Mouse (Mus musculus) liver, postnatal 0 days (tissue): ENCODE data around the gene Pfdn6. TPM values are rescaled to one million over a fixed set of nuclear protein-coding genes. Genes with fewer than 3 reads are reported as not detected.

Experiments used
- ATAC-seq: fragments of 200-750 bp; cut with Nextera tagmentation; 2 replicates; pipeline ENCODE4 v1.8.0; 2017; ENCODE audit warnings: mild to moderate bottlenecking, moderate library complexity
- DNase-seq: peaks from one replicate; pipeline ENCODE4 v3.0.0-alpha.2; 2016
- H3K27ac ChIP-seq: fragments of 300-500 bp; sonication (generic); 2 replicates; pipeline ENCODE4 v1.5.1; 2014; ENCODE audit warnings: antibody characterized with exemption, moderate library complexity, mild to moderate bottlenecking, low read depth
- H3K27me3 ChIP-seq: fragments of 300-500 bp; sonication (generic); 2 replicates; pipeline ENCODE4 v1.6.1; 2014; ENCODE audit warnings: low read length, control low read depth, mixed read lengths; ENCODE audit not compliant: insufficient read depth
- H3K36me3 ChIP-seq: fragments of 300-500 bp; sonication (generic); replicated peaks from 2 replicates; pipeline ENCODE4 v1.6.1; 2014; ENCODE audit warnings: mild to moderate bottlenecking, control low read depth, low read length, moderate library complexity, mixed read lengths; ENCODE audit not compliant: insufficient read depth
- H3K4me1 ChIP-seq: fragments of 300-500 bp; sonication (generic); 2 replicates; pipeline ENCODE4 v1.6.1; 2014; ENCODE audit warnings: antibody characterized with exemption, mild to moderate bottlenecking, control low read depth; ENCODE audit not compliant: insufficient read depth
- H3K4me2 ChIP-seq: fragments of 300-500 bp; sonication (generic); 2 replicates; pipeline ENCODE4 v1.6.1; 2014; ENCODE audit warnings: low read depth, mild to moderate bottlenecking, low read length, moderate library complexity, mixed read lengths
- H3K4me3 ChIP-seq: fragments of 300-500 bp; sonication (generic); 2 replicates; pipeline ENCODE4 v1.5.1; 2014; ENCODE audit warnings: low read depth, low read length
- H3K9ac ChIP-seq: fragments of 300-500 bp; sonication (generic); replicated peaks from 2 replicates; pipeline ENCODE4 v1.6.1; 2014; ENCODE audit warnings: mild to moderate bottlenecking, moderate library complexity
- H3K9me3 ChIP-seq: fragments of 300-500 bp; sonication (generic); 2 replicates; pipeline ENCODE4 v1.6.1; 2016; ENCODE audit warnings: mild to moderate bottlenecking, control low read depth, low read length, mixed read lengths
- CTCF ChIP-seq: sonication (generic); IDR thresholded peaks from 2 replicates; pipeline ENCODE4 v1.5.1; 2016; ENCODE audit warnings: antibody characterized with exemption, low read depth
- EP300 ChIP-seq: IDR thresholded peaks from 2 replicates; pipeline ENCODE4 v1.6.1; 2016; ENCODE audit warnings: antibody characterized with exemption, low read depth, mild to moderate bottlenecking
- WGBS: fragments of 180-500 bp; shearing (Covaris S2); extraction: QIAGEN DNeasy Blood & Tissue Kit; methylation state at CpG from one replicate; pipeline ENCODE4 v1.1.7; 2014; ENCODE audit not compliant: insufficient replicate concordance; 5-methylcytosine and 5-hydroxymethylcytosine counted together
- polyA plus RNA-seq: library from polyadenylated mRNA; unstranded; fragments of >200 nt; fragmentation: Nextera tagmentation; extraction: Ambion mirVana; gene quantifications from 2 replicates; pipeline ENCODE4 v1.2.1, GENCODE M21; 2015

Pfdn6 gene
- polyA plus RNA-seq, 1 experiment from 2014 or later = 85.5 TPM

- H3K36me3 ChIP-seq = peaks cover 37% of the 10 kb centered on the region
- TF ChIP-seq CTCF = no peak
- no peak for TF ChIP-seq EP300
- H3K27ac ChIP-seq = peak overlapping the region; percentile 95
- DNase-seq (peak; percentile 79), ATAC-seq (peak; percentile 14)
- WGBS = under 1% methylated on average over 39 of the region's 45 CpGs
- peaks cover 11% of the 10 kb centered on the region for H3K4me1 ChIP-seq
- H3K9ac ChIP-seq = peak overlapping the region; percentile 80
- peak overlapping the region; percentile 100 for H3K4me2 ChIP-seq
- no peaks in the 10 kb centered on the region for H3K27me3 ChIP-seq
- H3K9me3 ChIP-seq = no peaks in the 10 kb centered on the region
- H3K4me3 ChIP-seq = peak overlapping the region; percentile 89
Observed at GRCm38 (mm10) chr17:33930280-33931158, 9.6 kb downstream of the Pfdn6 start.

- under 1% methylated on average over 74 of the region's 80 CpGs for WGBS
- peaks cover 41% of the 10 kb centered on the region for H3K36me3 ChIP-seq
Observed at GRCm38 (mm10) chr17:33929371-33930279, 10.5 kb downstream of the Pfdn6 start, which contains the start of gene Rgl2. Rgl2 (plus strand) TSS chr17:33929543.

DNA sequence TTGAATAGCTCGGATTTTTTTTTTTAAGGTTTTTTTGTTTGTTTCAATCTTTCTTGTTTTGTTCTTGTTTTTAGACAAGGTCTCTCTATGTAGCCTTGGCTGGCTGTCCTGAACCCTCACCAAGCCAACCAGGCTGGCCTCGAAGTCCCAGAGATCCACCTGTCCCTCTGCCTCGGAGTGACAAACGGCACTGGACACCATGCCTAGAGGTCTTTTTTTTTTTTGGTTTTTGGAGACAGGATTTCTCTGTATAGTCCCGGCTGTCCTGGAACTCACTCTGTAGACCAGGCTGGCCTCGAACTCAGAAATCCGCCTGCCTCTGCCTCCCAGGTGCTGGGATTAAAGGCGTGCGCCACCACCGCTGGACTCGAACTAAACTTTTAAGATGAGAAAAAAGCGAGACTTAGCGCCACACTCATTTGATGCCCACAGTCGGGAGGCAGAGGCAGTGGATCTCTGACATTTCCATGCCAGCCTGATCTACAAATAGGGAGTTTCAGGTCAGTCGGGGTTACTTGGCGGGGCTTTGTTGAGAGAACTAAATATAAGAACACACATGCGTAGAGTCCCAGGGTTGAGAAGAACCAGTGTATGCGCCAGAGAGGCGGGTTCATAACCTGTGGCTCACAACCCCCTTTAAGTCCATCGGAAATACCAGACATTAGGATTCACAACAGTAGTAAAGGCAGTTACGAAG, 11.7 kb downstream of the Pfdn6 start:
- 60% methylated on average over 21 of the region's 21 CpGs for WGBS
- peaks cover 11% of the 10 kb centered on the region for H3K4me1 ChIP-seq
- no peak for TF ChIP-seq CTCF
- TF ChIP-seq EP300 = no peak

More at GRCm38 (mm10) chr17:33929371-33930279, 10.5 kb downstream of the Pfdn6 start, which contains the start of gene Rgl2:
- Histone ChIP-seq H3K9me3 (no peaks in the 10 kb centered on the region), H3K27me3 (no peaks in the 10 kb centered on the region), H3K9ac (peak within 1 kb of the TSS; percentile 80), H3K4me2 (peak within 1 kb of the TSS; percentile 100), H3K4me1 (peaks cover 11% of the 10 kb centered on the region), H3K27ac (peak within 1 kb of the TSS; percentile 95), H3K4me3 (peak within 1 kb of the TSS; percentile 89)
- TF ChIP-seq EP300 (peak; percentile 58; the same call in 1 of the 2 replicates), CTCF (peak; percentile 43)
- peak; percentile 96 for DNase-seq
- ATAC-seq = peak; percentile 88

DNA sequence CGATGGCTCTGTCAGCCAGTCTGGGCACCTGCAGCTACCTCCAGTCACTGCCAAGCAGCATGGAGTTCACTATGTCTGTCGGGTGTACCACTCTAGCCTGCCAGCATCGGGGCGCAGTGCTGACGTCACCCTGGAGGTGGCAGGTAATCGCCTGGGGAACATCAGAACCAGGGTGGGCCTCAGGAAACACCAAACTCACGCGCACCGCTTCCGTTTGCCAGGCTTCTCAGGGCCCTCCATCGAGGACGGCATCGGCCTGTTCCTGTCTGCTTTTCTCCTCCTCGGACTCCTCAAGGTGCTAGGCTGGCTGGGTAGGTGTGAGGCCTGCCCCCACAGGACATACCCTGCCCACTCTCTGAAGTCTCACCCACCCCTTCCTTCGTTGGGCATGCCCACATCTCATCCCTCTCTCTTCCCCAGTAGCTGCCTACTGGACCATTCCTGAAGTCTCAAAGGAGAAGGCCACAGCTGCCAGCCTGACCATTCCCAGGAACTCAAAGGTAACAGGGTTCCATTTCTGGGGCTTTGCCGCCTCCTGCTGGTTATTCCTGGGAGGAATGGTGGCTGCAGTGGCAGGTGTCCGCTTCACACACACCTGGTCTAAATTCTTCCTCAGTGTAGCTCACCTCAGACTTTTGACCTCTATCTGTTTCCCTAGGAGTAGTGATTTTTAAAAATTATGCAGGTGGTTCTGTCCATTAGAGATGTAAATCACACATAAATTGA, 13.8 kb downstream of the Pfdn6 start:
- Histone ChIP-seq H3K36me3 (peaks cover 41% of the 10 kb centered on the region), H3K4me3 (no peak overlapping the region), H3K9me3 (no peaks in the 10 kb centered on the region), H3K4me1 (peaks cover 8% of the 10 kb centered on the region), H3K9ac (no peak overlapping the region), H3K27ac (no peak overlapping the region), H3K27me3 (no peaks in the 10 kb centered on the region), H3K4me2 (no peak overlapping the region)
- peak; percentile 53 for DNase-seq
- 82% methylated on average over 17 of the region's 17 CpGs for WGBS
- ATAC-seq = no peak
- no peak for TF ChIP-seq EP300
- peak; percentile 64 for TF ChIP-seq CTCF

More for the DNA sequence above, 11.7 kb downstream of the Pfdn6 start:
- peak overlapping the region; percentile 80 for H3K9ac ChIP-seq
- H3K4me3 ChIP-seq = peak overlapping the region; percentile 89
- ATAC-seq (no peak), DNase-seq (no peak)
- H3K4me2 ChIP-seq = peak overlapping the region; percentile 100
- H3K9me3 ChIP-seq = no peaks in the 10 kb centered on the region
- no peaks in the 10 kb centered on the region for H3K27me3 ChIP-seq
- H3K36me3 ChIP-seq = peaks cover 36% of the 10 kb centered on the region
- H3K27ac ChIP-seq = no peak overlapping the region

GRCm38 (mm10) chr17:33925406-33926116, 14.6 kb downstream of the Pfdn6 start:
- 85% methylated on average over 21 of the region's 21 CpGs for WGBS
- no peak overlapping the region for H3K27ac ChIP-seq
- peaks cover 8% of the 10 kb centered on the region for H3K4me1 ChIP-seq
- H3K36me3 ChIP-seq = peaks cover 42% of the 10 kb centered on the region
- ATAC-seq (no peak), DNase-seq (no peak)
- no peak overlapping the region for H3K4me2 ChIP-seq
- H3K9ac ChIP-seq = no peak overlapping the region
- H3K27me3 ChIP-seq = no peaks in the 10 kb centered on the region
- no peak overlapping the region for H3K4me3 ChIP-seq
- H3K9me3 ChIP-seq = no peaks in the 10 kb centered on the region
- no peak for TF ChIP-seq EP300
- peak; percentile 44 for TF ChIP-seq CTCF
